Mouse (Mus musculus) embryonic stem cell, embryonic (primary cell): ENCODE data around the gene Zfp710.

Experiments used
- CTCF ChIA-PET, 4 experiments: fragments of 300-600 bp in 2 of 4; fragments of 350-600 bp in 2 of 4; sonication (Branson Sonifier 250); formaldehyde crosslinking; loops; one replicate each; lab custom pipeline; 2022; ENCODE audit warnings: inconsistent platforms in 2 of 4; lab: Charles Lee
- POLR2A ChIA-PET, 4 experiments: fragments of 300-600 bp in 2 of 4; fragments of 350-600 bp in 2 of 4; sonication (Branson Sonifier 250); formaldehyde crosslinking; loops; one replicate each; lab custom pipeline; 2022; ENCODE audit warnings: antibody characterized with exemption in 4 of 4, inconsistent platforms in 1 of 4; lab: Charles Lee

Zfp710 gene

DNA sequence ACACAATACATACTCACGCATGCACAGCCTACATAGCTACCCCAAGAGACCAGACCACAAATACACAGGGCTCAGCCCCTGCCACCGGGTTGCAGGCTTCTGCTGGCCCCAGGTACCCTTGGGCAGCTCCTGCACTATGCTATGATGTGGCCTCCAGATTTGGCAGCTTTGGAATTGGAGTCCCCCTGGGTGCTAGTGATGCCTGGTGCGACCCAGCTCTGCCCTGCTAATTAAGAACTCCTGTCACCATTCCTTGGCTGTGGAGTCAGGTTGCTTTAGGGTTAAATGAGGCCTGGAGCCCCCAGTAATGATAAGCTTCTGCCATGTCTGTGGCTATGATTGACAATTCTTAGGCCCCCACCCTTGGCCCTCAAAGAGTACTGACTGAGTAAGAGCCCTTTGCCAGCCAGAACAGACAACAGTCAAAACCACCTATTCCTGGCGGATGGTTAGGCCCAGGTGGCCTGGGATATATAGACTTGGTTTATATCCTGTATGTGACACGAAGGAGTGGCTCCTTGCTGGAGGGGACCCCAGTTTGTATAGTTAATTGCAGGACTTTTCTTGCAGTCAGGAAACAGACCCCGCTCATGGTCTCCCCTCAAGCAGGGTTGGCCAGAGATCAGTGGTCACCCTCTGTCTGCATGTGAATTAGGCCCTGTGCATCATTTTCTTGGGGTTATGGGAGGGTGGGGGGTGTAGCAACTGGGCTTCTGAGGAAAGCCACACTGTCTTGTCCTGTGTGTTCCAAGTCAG is 52.5 kb downstream of the Zfp710 start:
- CTCF ChIA-PET = no interaction called here
- POLR2A ChIA-PET = interaction anchor here in 3 of 4 experiments (0.6 to 6.1 kb wide), 30 partner anchors 10 to 216 kb away, joined by 3 to 47 read pairs (median 4); partner anchors contain the start of genes Zfp710 (in 2 of the 3) and Idh2 (in 1 of the 3)

DNA sequence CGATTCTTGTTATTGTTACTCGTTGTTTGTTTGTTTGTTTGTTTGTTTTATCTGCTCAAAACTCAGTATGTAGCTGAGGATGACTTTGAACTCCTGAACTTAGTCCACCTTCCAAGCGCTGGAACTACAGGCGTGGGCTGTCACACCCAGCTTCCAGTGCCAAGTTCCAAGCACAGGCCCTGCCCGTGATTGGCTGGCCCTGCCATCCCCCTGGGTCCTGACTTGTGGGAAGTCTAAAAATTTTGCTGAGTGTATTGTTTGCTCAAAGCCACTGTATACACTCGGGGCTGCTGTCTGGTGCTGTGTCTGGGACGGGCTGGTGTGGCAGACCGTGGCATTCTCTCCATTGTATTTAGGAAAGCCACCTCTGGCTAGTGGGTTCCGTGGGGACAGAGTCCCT is 53.2 kb downstream of the Zfp710 start:
- CTCF ChIA-PET = interaction anchor here in 2 of 4 experiments (0.5 to 1.2 kb wide), 2 partner anchors 18 to 53 kb away, joined by 3 read pairs; partner anchors contain the start of gene Zfp710 (in 1 of the 2)
- POLR2A ChIA-PET = interaction anchor here in 3 of 4 experiments (0.6 to 6.1 kb wide), 34 partner anchors 8 to 246 kb away, joined by 3 to 47 read pairs (median 5); partner anchors contain the start of genes Idh2 (in 2 of the 3), Zfp710 (in 2 of the 3) and Rccd1 (in 1 of the 3)

DNA sequence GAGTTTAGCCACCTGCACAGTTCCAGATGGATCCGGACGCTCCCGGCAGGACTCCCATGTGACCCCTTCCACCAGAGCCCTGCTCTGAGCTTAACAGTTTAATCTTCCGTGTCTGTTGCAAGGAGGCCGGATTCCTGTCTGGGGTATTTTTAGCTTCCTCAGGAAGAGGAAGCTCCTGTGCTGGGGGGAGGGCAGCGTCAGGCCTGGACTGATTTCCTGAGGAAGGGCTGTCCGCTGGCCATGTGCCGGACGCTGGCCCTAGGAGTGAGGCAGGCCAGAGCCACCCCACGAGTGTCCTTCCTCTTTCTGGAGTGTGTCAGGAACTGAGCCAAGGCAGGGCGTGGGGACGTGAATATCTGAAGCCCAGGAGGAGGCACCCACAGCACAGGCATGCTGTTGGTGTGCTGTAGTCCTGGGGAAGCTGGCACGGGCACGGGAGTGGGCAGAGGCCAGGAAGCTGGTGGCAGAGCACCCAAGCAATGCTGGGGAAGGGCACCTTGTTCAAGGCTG is 54.2 kb downstream of the Zfp710 start:
- ChIA-PET POLR2A (interaction anchor here (0.5 to 6.1 kb wide), 62 partner anchors 8 to 245 kb away, joined by 3 to 47 read pairs (median 4); partner anchors contain the start of genes Idh2 (in 2 of the 4), Zfp710 (in 2 of the 4) and Rccd1 (in 1 of the 4)), CTCF (interaction anchor here in 2 of 4 experiments (0.5 to 1.5 kb wide), 7 partner anchors 54 to 301 kb away, joined by 3 to 21 read pairs (median 4); partner anchors contain the start of gene Zfp710 (in 1 of the 2))

DNA sequence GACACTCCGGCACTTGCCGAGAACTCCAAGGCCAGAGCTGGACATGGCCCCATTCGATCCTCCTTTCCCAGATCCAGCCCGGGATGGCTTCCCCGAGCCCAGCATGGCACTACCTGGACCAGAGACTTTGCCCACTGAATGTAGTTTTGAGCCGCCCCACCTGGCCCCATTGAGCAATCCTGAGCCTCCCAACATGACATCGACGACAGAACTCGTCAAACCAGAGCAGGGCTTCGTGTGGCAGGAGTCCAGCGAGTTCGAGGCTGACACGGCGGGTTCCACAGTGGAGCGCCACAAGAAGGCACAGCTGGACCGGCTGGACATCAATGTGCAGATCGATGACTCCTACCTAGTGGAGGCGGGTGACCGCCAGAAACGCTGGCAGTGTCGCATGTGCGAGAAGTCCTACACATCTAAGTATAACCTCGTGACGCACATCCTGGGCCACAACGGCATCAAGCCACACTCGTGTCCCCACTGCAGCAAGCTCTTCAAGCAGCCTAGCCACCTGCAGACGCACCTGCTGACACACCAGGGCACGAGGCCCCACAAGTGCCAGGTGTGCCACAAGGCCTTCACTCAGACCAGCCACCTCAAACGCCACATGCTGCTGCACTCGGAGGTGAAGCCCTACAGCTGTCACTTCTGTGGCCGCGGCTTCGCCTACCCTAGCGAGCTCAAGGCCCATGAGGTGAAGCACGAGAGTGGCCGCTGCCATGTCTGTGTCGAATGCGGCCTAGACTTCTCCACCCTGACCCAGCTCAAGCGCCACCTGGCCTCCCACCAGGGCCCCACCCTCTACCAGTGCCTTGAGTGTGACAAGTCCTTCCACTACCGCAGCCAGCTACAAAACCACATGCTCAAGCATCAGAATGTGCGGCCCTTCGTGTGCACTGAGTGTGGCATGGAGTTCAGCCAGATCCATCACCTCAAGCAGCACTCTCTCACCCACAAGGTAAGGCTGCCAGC is 57.3 kb downstream of the Zfp710 start:
- ChIA-PET CTCF (interaction anchor here in 2 of 4 experiments (0.6 to 1.4 kb wide), 6 partner anchors 29 to 296 kb away, joined by 3 to 4 read pairs (median 3); partner anchors contain the start of gene Hddc3 (in 1 of the 2)), POLR2A (interaction anchor here in 2 of 4 experiments (0.6 to 6.1 kb wide), 30 partner anchors 9 to 104 kb away, joined by 3 to 47 read pairs (median 4); partner anchors contain the start of gene Idh2 (in 2 of the 2))

DNA sequence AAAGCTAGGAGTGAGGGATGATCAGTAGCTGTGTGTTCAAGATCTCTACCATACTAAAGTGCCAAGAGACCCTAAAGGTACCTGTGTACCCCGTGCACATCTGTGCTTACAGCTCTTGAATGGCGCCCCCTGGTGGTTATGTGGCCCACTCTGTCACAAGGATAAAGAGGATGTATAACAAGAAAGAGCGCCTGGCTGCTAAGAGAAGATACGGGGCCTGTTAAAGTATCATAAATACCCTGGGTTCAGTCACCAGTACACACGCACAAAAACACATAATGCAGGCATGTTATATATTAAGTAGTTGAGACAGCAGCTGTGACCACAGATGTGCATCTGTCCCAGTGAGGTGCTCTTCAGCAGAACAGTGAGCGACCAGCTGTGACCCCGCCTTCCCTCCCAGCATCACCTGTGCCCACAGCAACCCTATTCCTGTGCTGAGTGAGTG is 59.9 kb downstream of the Zfp710 start:
- ChIA-PET POLR2A (interaction anchor here (0.5 to 6.3 kb wide), 35 partner anchors 8 to 76 kb away, joined by 3 to 41 read pairs (median 5); partner anchors contain the start of genes Zfp710 (in 3 of the 4) and Idh2 (in 1 of the 4)), CTCF (interaction anchor here (0.5 to 1.6 kb wide), 42 partner anchors 9 to 974 kb away, joined by 3 to 12 read pairs (median 3); partner anchors contain the start of gene Zfp710 (in 1 of the 4))

DNA sequence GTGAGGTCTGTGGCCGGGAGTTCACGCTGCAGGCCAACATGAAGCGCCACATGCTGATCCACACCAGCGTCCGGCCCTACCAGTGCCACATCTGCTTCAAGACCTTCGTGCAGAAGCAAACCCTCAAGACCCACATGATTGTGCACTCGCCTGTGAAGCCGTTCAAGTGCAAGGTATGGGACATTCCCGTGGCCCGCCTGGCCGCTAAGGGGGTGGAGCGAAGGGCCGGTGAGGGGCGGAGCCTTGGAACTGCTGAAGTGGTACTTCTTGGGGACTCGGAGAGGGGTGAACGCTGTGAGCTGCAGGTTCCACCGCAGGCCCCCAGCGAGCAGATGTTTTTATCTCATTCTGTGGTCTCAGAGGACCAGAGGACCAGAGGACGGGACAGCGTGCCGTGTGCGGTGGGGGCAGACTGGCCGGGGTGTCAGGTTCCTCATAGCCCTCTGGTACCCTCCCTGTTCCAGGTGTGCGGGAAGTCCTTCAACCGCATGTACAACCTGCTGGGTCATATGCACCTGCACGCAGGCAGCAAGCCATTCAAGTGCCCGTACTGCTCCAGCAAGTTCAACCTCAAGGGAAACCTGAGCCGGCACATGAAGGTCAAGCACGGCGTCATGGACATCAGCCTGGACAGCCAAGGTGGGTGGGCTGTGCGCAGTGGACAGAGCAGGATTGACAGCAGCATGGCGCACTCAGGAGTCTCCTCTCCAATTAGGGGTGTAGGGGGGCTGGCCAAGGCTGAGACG is 61.5 kb downstream of the Zfp710 start:
- POLR2A ChIA-PET = interaction anchor here in 3 of 4 experiments (0.7 to 6.3 kb wide), 24 partner anchors 8 to 291 kb away, joined by 3 to 41 read pairs (median 4); partner anchors contain the start of genes Idh2 (in 2 of the 3) and Zfp710 (in 1 of the 3)
- CTCF ChIA-PET = no interaction called here

DNA sequence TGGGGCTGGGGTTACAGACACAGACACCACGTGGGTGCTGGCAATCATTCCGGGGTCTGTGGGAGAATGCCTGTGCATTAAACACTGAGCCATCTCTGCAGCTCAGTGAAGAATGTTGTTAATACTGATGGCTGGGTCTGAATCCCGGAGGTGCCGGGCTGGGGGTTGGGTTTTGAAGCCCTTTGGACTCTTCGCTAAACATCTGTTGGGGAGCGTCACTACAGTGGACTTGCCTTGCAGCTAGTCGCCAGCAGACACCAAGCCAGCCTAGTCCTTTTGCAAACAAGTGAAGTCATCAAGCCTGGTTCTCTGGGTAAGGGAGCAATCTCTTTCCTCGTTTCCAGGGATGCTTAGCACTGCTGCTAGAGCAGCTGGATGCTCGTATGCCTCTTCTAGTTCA is 63.6 kb downstream of the Zfp710 start:
- ChIA-PET POLR2A (interaction anchor here (0.5 to 7.5 kb wide), 34 partner anchors 8 to 384 kb away, joined by 3 to 47 read pairs (median 4); partner anchors contain the start of genes Idh2 (in 1 of the 4) and Zfp710 (in 1 of the 4)), CTCF (interaction anchor here in 1 of 4 experiments (0.6 kb wide), 2 partner anchors 77 to 79 kb away, joined by 3 to 4 read pairs; no protein-coding TSS in a partner anchor)

DNA sequence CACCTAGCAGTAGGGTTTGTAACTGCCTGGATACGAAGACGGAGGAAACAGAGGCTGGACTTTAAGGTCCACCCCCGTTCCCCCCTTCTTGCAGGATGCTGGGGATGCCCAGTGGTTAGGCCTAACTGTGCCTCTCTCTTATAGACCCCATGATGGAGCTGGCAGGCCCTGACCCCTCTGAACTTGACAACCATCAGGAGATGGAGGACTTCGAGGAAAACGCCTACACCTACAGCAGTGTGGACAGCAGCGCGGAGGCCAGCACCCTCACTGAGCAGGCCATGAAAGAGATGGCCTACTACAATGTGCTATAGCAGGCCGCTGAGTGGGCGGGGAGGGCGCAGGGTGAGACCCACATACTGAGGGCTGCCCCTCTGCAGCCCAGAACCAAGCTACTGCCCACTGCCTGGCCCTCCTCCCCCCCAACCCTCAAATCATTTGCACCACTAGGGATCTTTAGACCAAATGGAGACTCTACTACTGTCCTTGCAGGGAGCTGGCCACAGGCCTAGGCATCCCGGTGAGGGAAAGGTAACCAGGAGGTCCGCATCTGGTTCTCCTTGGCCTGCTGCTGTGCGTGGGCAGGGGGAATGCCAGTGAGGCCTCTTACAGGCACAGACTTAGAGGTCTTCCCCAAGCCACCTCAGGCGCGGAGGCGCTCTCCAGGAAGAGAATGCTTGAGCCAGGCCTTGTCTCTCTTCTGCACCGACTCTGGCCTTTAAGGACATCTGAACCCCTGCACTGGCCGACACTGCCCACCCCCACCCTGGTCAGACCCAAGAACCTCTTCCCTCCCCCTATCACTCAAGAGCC is 65.8 kb downstream of the Zfp710 start:
- ChIA-PET POLR2A (interaction anchor here in 3 of 4 experiments (0.5 to 7.6 kb wide), 27 partner anchors 9 to 1419 kb away, joined by 3 to 126 read pairs (median 5); partner anchors contain the start of gene Idh2 (in 1 of the 3)), CTCF (interaction anchor here in 2 of 4 experiments (1.0 to 1.9 kb wide), 2 partner anchors 24 to 40 kb away, joined by 3 to 6 read pairs; no protein-coding TSS in a partner anchor)

DNA sequence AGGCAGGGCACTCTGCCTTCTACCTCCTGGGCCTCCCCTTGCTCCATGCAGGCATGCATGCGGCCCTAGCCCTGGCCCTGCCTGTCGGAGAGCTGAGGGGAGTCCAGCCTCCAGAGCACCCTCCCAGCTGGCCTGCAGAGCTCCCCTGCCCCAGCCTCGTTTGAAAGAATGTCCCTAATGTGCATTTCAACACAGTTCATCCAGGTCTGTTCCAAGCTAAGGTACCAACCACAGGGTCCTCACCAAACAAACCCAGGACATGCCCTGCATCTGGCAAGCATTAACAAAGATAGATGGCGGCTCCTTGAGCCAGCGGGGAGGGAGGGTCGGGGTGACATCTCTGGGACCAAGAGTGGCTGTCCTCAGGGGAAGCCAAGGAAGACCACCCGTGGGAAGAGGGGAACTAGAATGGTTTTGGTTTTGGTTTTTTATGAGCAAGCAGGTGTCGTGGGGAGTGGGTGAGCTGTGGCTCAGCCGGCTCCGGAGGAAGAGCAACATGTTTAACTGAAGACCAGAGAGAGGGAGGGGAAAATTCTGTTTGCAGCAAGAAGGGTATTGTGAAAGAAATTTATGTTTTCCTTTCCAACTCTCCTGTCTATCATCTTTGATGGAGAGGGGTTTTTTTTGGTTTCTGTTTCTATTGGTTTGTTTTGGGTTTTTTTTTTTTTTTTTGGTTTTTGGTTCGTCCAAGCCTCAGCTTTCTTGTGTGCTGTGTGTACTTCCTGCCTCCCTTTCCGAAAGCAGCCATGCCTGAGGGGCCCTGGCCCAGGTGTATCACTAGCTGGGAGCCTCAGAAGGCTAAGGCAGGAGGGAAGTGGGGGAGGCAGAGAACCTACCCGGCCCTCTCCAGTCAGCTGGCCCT is 66.6 kb downstream of the Zfp710 start:
- ChIA-PET POLR2A (interaction anchor here in 3 of 4 experiments (0.6 to 7.6 kb wide), 42 partner anchors 8 to 1418 kb away, joined by 3 to 126 read pairs (median 4); partner anchors contain the start of gene Idh2 (in 2 of the 3)), CTCF (interaction anchor here in 3 of 4 experiments (0.7 to 1.9 kb wide), 4 partner anchors 23 to 493 kb away, joined by 3 to 10 read pairs (median 4); no protein-coding TSS in a partner anchor)

DNA sequence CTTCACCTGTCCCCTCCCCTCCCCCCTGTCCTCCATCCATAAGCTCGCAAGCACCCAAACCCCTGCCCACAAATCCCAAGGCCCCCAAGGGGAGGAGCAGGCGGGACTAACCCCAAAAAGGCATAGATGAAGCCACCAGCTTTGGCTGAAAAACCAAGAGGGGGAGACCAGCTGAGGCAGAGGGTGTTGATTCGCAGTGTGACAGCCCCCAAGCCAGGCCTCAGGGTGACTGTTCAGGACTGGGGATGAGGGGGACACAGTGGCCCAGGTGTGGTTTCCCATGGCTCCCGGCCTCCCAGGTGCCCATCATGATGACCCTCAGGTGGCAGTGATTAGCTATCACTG is 67.2 kb downstream of the Zfp710 start:
- CTCF ChIA-PET = interaction anchor here (0.6 to 1.9 kb wide), 4 partner anchors 10 to 492 kb away, joined by 3 to 10 read pairs (median 6); no protein-coding TSS in a partner anchor

DNA sequence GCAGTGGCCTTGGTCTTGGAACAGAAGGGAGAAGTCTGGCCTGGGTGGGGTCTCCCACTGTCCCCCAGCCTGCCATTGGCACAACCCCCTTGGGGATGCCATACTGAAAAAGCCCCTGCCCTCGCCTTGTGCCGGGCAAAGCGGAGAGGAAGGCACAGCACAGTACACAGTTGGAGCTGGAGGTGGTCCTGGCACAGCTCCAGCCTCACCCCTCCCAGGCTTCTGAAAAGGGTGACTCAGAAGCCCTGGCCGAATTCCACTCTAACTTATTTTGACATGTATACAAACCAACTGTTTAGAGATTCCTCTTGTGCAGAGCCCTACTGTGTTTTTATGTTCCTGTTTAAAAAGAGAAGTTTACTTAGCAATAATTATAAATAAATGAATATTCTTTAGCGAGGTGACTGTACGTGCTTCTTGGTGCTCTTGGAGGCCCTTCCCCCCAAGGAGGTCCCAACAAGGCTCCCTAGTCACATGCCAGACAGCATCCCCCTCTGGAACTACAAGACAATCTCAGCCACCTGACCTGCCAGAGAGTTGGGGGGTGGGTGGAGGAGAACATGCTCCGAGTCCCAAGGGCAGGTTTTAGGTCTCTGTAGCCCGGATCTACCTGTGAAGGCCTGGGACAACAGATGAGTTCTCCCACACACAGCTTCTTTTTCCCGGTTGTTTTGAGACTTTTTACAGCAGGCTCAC is 67.9 kb downstream of the Zfp710 start:
- POLR2A ChIA-PET = interaction anchor here in 3 of 4 experiments (0.5 to 7.6 kb wide), 37 partner anchors 7 to 232 kb away, joined by 3 to 126 read pairs (median 4); partner anchors contain the start of genes Idh2 (in 2 of the 3) and Rccd1 (in 1 of the 3)

More for the DNA sequence above, 67.2 kb downstream of the Zfp710 start:
- POLR2A ChIA-PET = interaction anchor here in 3 of 4 experiments (0.5 to 7.6 kb wide), 33 partner anchors 7 to 97 kb away, joined by 3 to 126 read pairs (median 4); partner anchors contain the start of gene Idh2 (in 2 of the 3)

DNA sequence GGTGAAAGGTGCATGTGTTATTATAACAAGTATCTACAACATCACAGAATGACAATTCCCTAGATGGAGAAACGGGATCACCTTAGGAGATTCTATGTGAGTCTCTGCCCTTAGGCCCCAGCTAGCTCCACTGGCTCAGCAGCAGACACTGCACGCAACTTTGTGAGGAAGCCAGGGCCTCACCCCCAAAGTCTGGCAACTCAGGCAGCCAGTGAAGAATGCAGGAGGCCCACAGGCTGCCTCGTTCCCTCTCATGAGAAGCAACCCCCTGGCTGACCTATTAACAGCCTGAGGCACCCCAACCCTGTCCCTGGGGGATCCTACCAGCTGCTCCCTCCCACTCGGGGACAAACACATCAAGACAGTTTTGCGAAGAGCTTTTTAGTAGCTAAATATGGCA is 69.9 kb downstream of the Zfp710 start:
- POLR2A ChIA-PET = interaction anchor here in 3 of 4 experiments (0.6 to 7.6 kb wide), 23 partner anchors 9 to 440 kb away, joined by 3 to 126 read pairs (median 9); partner anchors contain the start of genes Idh2 (in 2 of the 3), Blm (in 1 of the 3), Rccd1 (in 1 of the 3) and Zfp710 (in 1 of the 3)
- CTCF ChIA-PET = interaction anchor here in 3 of 4 experiments (1.5 to 2.7 kb wide), 3 partner anchors 10 kb away, joined by 4 to 11 read pairs (median 5); no protein-coding TSS in a partner anchor

More for the DNA sequence above, 67.9 kb downstream of the Zfp710 start:
- CTCF ChIA-PET = interaction anchor here (0.6 to 1.9 kb wide), 6 partner anchors 9 to 491 kb away, joined by 3 to 10 read pairs (median 6); no protein-coding TSS in a partner anchor
